Comparison of ENCODE assay signal across 9 mouse cellular contexts in genomic region chr16:4629950-4630349, GRCm38 (mm10). TPM values are rescaled to one million over a fixed set of nuclear protein-coding genes. Genes with fewer than 3 reads are reported as not detected.
DNase-seq lines count a peak whose midpoint lies in the region; ATAC-seq and TF ChIP-seq lines count a peak whose summit lies in the region.
"Had no signal": no experiment of that assay in that cellular context is flagged by ENCODE, and none has a peak within 500 bp of the region (broad histone marks: within the 10 kb centered on the region; RNA-seq: fewer than 3 reads in every experiment).

No protein-coding gene starts in this region.

- intact Hi-C loops in gastrocnemius, postnatal 36 days (cut with DNase I) = loop anchor here (1.0 kb wide), 1 partner anchor 39 kb away; no protein-coding TSS in a partner anchor

- TF ChIP-seq CTCF in kidney, adult 2 months (conservative IDR thresholded peaks at IDR 0.05; ENCODE audit: insufficient read depth, insufficient read length, low read depth, low read length) = peak; percentile 98
- peak; percentile 99 for TF ChIP-seq CTCF in liver, adult 2 months (IDR thresholded peaks at IDR 0.05; ENCODE audit: low read depth, low read length)
- TF ChIP-seq CTCF in testis, adult 2 months (IDR thresholded peaks at IDR 0.05; ENCODE audit: control insufficient read depth, insufficient read depth, insufficient replicate concordance, low read depth, low read length) = peak; percentile 87; the same call in 1 of the 2 replicates

- H3K9ac ChIP-seq in neural tube, embryonic 15.5 days (replicated peaks) = no peak overlapping the region
- no peak overlapping the region for H3K9ac ChIP-seq in liver, adult 2 months (ENCODE audit: low read depth, low read length)

- WGBS in neural tube, embryonic 15.5 days = 26% methylated on average over 6 of the region's 6 CpGs
- WGBS in kidney, adult 2 months = 14% methylated on average over 6 of the region's 6 CpGs
- 21% methylated on average over 6 of the region's 6 CpGs for WGBS in liver, adult 2 months

- no peak overlapping the region for H3K4me2 ChIP-seq in neural tube, embryonic 15.5 days

- no peaks in the 10 kb centered on the region for H3K79me2 ChIP-seq in liver, adult 2 months (ENCODE audit: control insufficient read depth, insufficient read depth, low read length)

- no peaks in the 10 kb centered on the region for H3K4me1 ChIP-seq in neural tube, embryonic 15.5 days
- H3K4me1 ChIP-seq in kidney, adult 2 months (ENCODE audit: control insufficient read depth, insufficient read depth, low read length) = peaks cover 8% of the 10 kb centered on the region; the same call in 1 of the 2 replicates
- peaks cover 1% of the 10 kb centered on the region; the same call in 1 of the 2 replicates for H3K4me1 ChIP-seq in liver, adult 2 months (ENCODE audit: control insufficient read depth, insufficient read depth, low read length)
- H3K4me1 ChIP-seq in testis, adult 2 months (ENCODE audit: control insufficient read depth, insufficient read depth, low read length) = peaks cover 6% of the 10 kb centered on the region

- no peak overlapping the region for H3K4me3 ChIP-seq in neural tube, embryonic 15.5 days (replicated peaks)
- H3K4me3 ChIP-seq in kidney, adult 2 months (ENCODE audit: insufficient read depth, low read depth, low read length) = no peak overlapping the region
- no peak overlapping the region for H3K4me3 ChIP-seq in liver, adult 2 months (ENCODE audit: insufficient read depth, low read depth, low read length)
- H3K4me3 ChIP-seq in testis, adult 2 months (ENCODE audit: control insufficient read depth, low read depth, low read length) = no peak overlapping the region
- H3K4me3 ChIP-seq: myocyte had no signal

- DNase-seq in neural tube, embryonic 10.5 days (ENCODE audit: extremely low spot score, low spot score) = peak; percentile 90
- peak; percentile 74 to 88 for DNase-seq in cerebellum, postnatal 4 days (ENCODE audit: low spot score in 2 of 2)
- DNase-seq in gastrocnemius, postnatal 36 days = peak; percentile 81 to 83
- DNase-seq in kidney, adult 2 months = peak; percentile 89
- DNase-seq in liver, adult 2 months (ENCODE audit: extremely low read depth, low read depth, low spot score) = peak; percentile 40
- peak; percentile 65 to 81 for DNase-seq in natural killer cell, adult 2 months (ENCODE audit: low spot score in 2 of 2)

- ATAC-seq in neural tube, embryonic 15.5 days (ENCODE audit: low FRiP score) = no peak

- no peaks in the 10 kb centered on the region for H3K27me3 ChIP-seq in neural tube, embryonic 15.5 days (replicated peaks)
- H3K27me3 ChIP-seq in kidney, adult 2 months (replicated peaks; ENCODE audit: control insufficient read depth, insufficient read depth, low read length) = no peaks in the 10 kb centered on the region
- no peaks in the 10 kb centered on the region for H3K27me3 ChIP-seq in liver, adult 2 months (ENCODE audit: control insufficient read depth, insufficient read depth, low read length)
- H3K27me3 ChIP-seq in testis, adult 2 months (ENCODE audit: control insufficient read depth, insufficient read depth, low read length) = no peaks in the 10 kb centered on the region

- peaks cover 47% of the 10 kb centered on the region for H3K36me3 ChIP-seq in neural tube, embryonic 15.5 days
- no peaks in the 10 kb centered on the region for H3K36me3 ChIP-seq in kidney, adult 2 months (ENCODE audit: control insufficient read depth, insufficient read depth, low read length)
- H3K36me3 ChIP-seq in liver, adult 2 months (ENCODE audit: control insufficient read depth, insufficient read depth, low read length) = no peaks in the 10 kb centered on the region
- no peaks in the 10 kb centered on the region; the same call in 1 of the 2 replicates for H3K36me3 ChIP-seq in testis, adult 2 months (ENCODE audit: control insufficient read depth, insufficient read depth, low read length)

- TF ChIP-seq POLR2A in kidney, adult 2 months (IDR thresholded peaks at IDR 0.05; ENCODE audit: low read depth, low read length) = no peak
- TF ChIP-seq POLR2A in liver, adult 2 months (IDR thresholded peaks at IDR 0.05; ENCODE audit: extremely low read depth, insufficient read depth, low read length) = no peak
- no peak for TF ChIP-seq POLR2A in testis, adult 2 months (IDR thresholded peaks at IDR 0.05; ENCODE audit: control insufficient read depth, low read depth, low read length)

- no peak overlapping the region for H3K27ac ChIP-seq in neural tube, embryonic 15.5 days (replicated peaks)
- no peak overlapping the region for H3K27ac ChIP-seq in kidney, adult 2 months (ENCODE audit: insufficient read depth, low read depth, low read length)
- no peak overlapping the region for H3K27ac ChIP-seq in liver, adult 2 months (replicated peaks; ENCODE audit: insufficient read depth, low read depth, low read length)
- H3K27ac ChIP-seq in testis, adult 2 months (ENCODE audit: control insufficient read depth, insufficient read depth, low read depth, low read length) = no peak overlapping the region

- H3K9me3 ChIP-seq in neural tube, embryonic 15.5 days (replicated peaks) = no peaks in the 10 kb centered on the region

RNA-seq across cellular contexts. Expression of gene Pam16, which starts 5.2 kb away (rescaled TPM):
- 150 and 179 TPM in 2 replicates for polyA plus RNA-seq in neural tube, embryonic 15.5 days (2015; fragmentation: Nextera tagmentation; extraction: Ambion mirVana)
- total RNA-seq in gastrocnemius, postnatal 36 days (2021) = 10 to 100 TPM; 87.0 to 91.6 TPM
- polyA plus RNA-seq in kidney, adult 2 months (2012; rRNA removed) = 27.3 and 41.8 TPM in 2 replicates
- 36.8 and 41.7 TPM in 2 replicates for total RNA-seq in liver, adult 2 months (2014; rRNA removed)
- 10.8 and 13.5 TPM in 2 replicates for polyA plus RNA-seq in liver, adult 2 months (2012; rRNA removed)
- polyA plus RNA-seq in testis, adult 2 months (2012; rRNA removed) = 104 and 114 TPM in 2 replicates

RNA-seq across cellular contexts. Expression of gene Vasn, which starts 9.8 kb away (rescaled TPM):
- polyA plus RNA-seq in neural tube, embryonic 15.5 days (2015; fragmentation: Nextera tagmentation; extraction: Ambion mirVana) = 7.1 and 8.8 TPM in 2 replicates
- 1 to 10 TPM; 3.8 to 4.0 TPM for total RNA-seq in gastrocnemius, postnatal 36 days (2021)
- polyA plus RNA-seq in kidney, adult 2 months (2012; rRNA removed) = 34.6 and 42.3 TPM in 2 replicates
- total RNA-seq in liver, adult 2 months (2014; rRNA removed) = 4.0 and 5.1 TPM in 2 replicates
- 12.6 and 18.0 TPM in 2 replicates for polyA plus RNA-seq in liver, adult 2 months (2012; rRNA removed)
- polyA plus RNA-seq in testis, adult 2 months (2012; rRNA removed) = 13.5 and 15.9 TPM in 2 replicates

RNA-seq across cellular contexts. Expression of gene Dnaja3, which starts 9.8 kb away (rescaled TPM):
- polyA plus RNA-seq in neural tube, embryonic 15.5 days (2015; fragmentation: Nextera tagmentation; extraction: Ambion mirVana) = 68.6 and 71.0 TPM in 2 replicates
- total RNA-seq in gastrocnemius, postnatal 36 days (2021) = 10 to 100 TPM; 90.1 TPM
- polyA plus RNA-seq in kidney, adult 2 months (2012; rRNA removed) = 57.8 and 72.9 TPM in 2 replicates
- total RNA-seq in liver, adult 2 months (2014; rRNA removed) = 76.3 and 81.0 TPM in 2 replicates
- 37.7 and 43.1 TPM in 2 replicates for polyA plus RNA-seq in liver, adult 2 months (2012; rRNA removed)
- 26.7 and 28.0 TPM in 2 replicates for polyA plus RNA-seq in testis, adult 2 months (2012; rRNA removed)

RNA-seq across cellular contexts. Expression of gene Glis2, which starts 35.4 kb away (rescaled TPM):
- polyA plus RNA-seq in neural tube, embryonic 15.5 days (2015; fragmentation: Nextera tagmentation; extraction: Ambion mirVana) = 17.2 and 18.7 TPM in 2 replicates
- total RNA-seq in gastrocnemius, postnatal 36 days (2021) = 1 to 10 TPM; 5.9 to 7.0 TPM
- polyA plus RNA-seq in kidney, adult 2 months (2012; rRNA removed) = 210 and 226 TPM in 2 replicates
- 0.47 and 0.55 TPM in 2 replicates for total RNA-seq in liver, adult 2 months (2014; rRNA removed)
- 1.7 and 2.5 TPM in 2 replicates for polyA plus RNA-seq in liver, adult 2 months (2012; rRNA removed)
- 3.7 and 4.2 TPM in 2 replicates for polyA plus RNA-seq in testis, adult 2 months (2012; rRNA removed)

RNA-seq across cellular contexts. Expression of gene Coro7, which starts 49.6 kb away (rescaled TPM):
- 31.4 and 35.5 TPM in 2 replicates for polyA plus RNA-seq in neural tube, embryonic 15.5 days (2015; fragmentation: Nextera tagmentation; extraction: Ambion mirVana)
- total RNA-seq in gastrocnemius, postnatal 36 days (2021) = 10 to 100 TPM; 13.1 to 15.2 TPM
- 43.1 and 54.5 TPM in 2 replicates for polyA plus RNA-seq in kidney, adult 2 months (2012; rRNA removed)
- 6.1 and 8.5 TPM in 2 replicates for total RNA-seq in liver, adult 2 months (2014; rRNA removed)
- polyA plus RNA-seq in liver, adult 2 months (2012; rRNA removed) = 17.3 and 22.7 TPM in 2 replicates
- polyA plus RNA-seq in testis, adult 2 months (2012; rRNA removed) = 17.2 and 17.4 TPM in 2 replicates

Comparison
In these comparisons a context has a peak if more than half of its experiments do, and no peak if none do; other contexts are left out.
1. DNase-seq: peak in every context shown above with its lines; median percentile 90 in neural tube, embryonic 10.5 days; 89 in kidney, adult 2 months; 82 in gastrocnemius, postnatal 36 days; 81 in cerebellum, postnatal 4 days; 73 in natural killer cell, adult 2 months; 40 in liver, adult 2 months.